Mouse (Mus musculus): Measurements from ENCODE around the gene Mtor. TPM values are rescaled to one million over a fixed set of nuclear protein-coding genes. Genes with fewer than 3 reads are reported as not detected.

Gene Mtor
- polyA plus RNA-seq, 1 experiment, result 29.7 TPM

- Histone ChIP-seq H3K27me3 (ENCODE audit: control insufficient read depth, insufficient read depth, insufficient read length) (no peaks in the 10 kb centered on the region), H3K79me2 (ENCODE audit: control insufficient read depth, insufficient read depth) (no peaks in the 10 kb centered on the region), H3K4me3 (no peak overlapping the region), H3K36me3 (ENCODE audit: control insufficient read depth, insufficient read depth) (peaks cover 4% of the 10 kb centered on the region), H3K4me2 (ENCODE audit: low read depth) (no peak overlapping the region), H3ac (ENCODE audit: control insufficient read depth, insufficient read length) (no peak overlapping the region)
- no peak for TF ChIP-seq CEBPB (IDR thresholded peaks at IDR 0.05; ENCODE audit: insufficient read depth, poor library complexity, severe bottlenecking)
- no peak for TF ChIP-seq REST (IDR thresholded peaks at IDR 0.05; ENCODE audit: insufficient read depth, insufficient read length)
- no peak for TF ChIP-seq POLR2A (IDR thresholded peaks at IDR 0.05; ENCODE audit: insufficient read length, low read depth)
- TF ChIP-seq MYOD1 (IDR thresholded peaks at IDR 0.05; ENCODE audit: control insufficient read depth in 1 of 3, insufficient read length in 2 of 3, low read depth in 2 of 3), result no peak
- no peak for TF ChIP-seq TCF12 (IDR thresholded peaks at IDR 0.05; ENCODE audit: insufficient read depth, poor library complexity, severe bottlenecking)
- no peak for TF ChIP-seq SRF (IDR thresholded peaks at IDR 0.05; ENCODE audit: control insufficient read depth, insufficient read length, low read depth)
- TF ChIP-seq USF1 (IDR thresholded peaks at IDR 0.05; ENCODE audit: low read depth), result no peak
- TF ChIP-seq E2F4 (IDR thresholded peaks at IDR 0.05; ENCODE audit: insufficient read depth), result no peak
- TF ChIP-seq TCF3 (IDR thresholded peaks at IDR 0.05; ENCODE audit: insufficient read length, low read depth), result no peak
- no peak for TF ChIP-seq MYOG (IDR thresholded peaks at IDR 0.05; ENCODE audit: control insufficient read depth in 1 of 3, insufficient read depth in 1 of 3, insufficient read length in 2 of 3, low read depth in 2 of 3)
- no peak for TF ChIP-seq POLR2AphosphoS2 (IDR thresholded peaks at IDR 0.05; ENCODE audit: insufficient read length, low read depth)
- no peak for TF ChIP-seq MAX (IDR thresholded peaks at IDR 0.05; ENCODE audit: low read depth)
These were observed 62.9 kb downstream of the Mtor start for GRCm38 (mm10) chr4:148511334-148511733.

DNA sequence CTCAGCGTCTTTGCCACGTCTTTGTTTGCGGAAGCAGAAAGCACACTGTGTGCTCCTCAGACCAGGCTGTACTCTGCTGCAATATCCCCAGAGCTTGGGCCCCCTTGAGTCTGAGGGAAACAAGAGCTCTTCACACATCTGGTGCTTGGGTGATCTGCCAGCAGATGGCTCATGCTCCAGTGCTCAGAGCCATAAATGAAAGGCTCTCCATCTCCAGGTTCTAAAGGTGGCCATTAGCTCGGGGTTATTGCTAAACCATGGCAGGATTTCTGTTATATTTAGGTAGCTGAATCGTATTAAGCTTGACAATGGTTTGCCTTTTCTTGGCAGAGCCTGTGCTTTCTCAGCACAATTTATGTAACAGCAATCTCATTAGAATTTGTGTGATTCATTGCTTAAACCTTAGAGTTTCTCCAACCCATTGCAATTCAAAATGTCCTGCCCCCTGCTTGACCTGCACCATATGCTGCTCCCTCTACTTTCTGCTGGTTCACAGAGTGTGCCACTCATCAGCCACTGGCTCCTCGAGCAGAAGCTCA, 64.7 kb downstream of the Mtor start:
- Histone ChIP-seq H3K4me3 (no peak overlapping the region), H3K79me2 (ENCODE audit: control insufficient read depth, insufficient read depth) (no peaks in the 10 kb centered on the region), H3ac (ENCODE audit: control insufficient read depth, insufficient read length) (no peak overlapping the region), H3K4me2 (ENCODE audit: low read depth) (no peak overlapping the region), H3K36me3 (ENCODE audit: control insufficient read depth, insufficient read depth) (peaks cover 11% of the 10 kb centered on the region), H3K27me3 (ENCODE audit: control insufficient read depth, insufficient read depth, insufficient read length) (no peaks in the 10 kb centered on the region)
- TF ChIP-seq MYOG (IDR thresholded peaks at IDR 0.05; ENCODE audit: control insufficient read depth in 1 of 3, insufficient read depth in 1 of 3, insufficient read length in 2 of 3, low read depth in 2 of 3) (no peak), SRF (IDR thresholded peaks at IDR 0.05; ENCODE audit: control insufficient read depth, insufficient read length, low read depth) (no peak), MYOD1 (IDR thresholded peaks at IDR 0.05; ENCODE audit: control insufficient read depth in 1 of 3, insufficient read length in 2 of 3, low read depth in 2 of 3) (no peak), MAX (IDR thresholded peaks at IDR 0.05; ENCODE audit: low read depth) (no peak), REST (IDR thresholded peaks at IDR 0.05; ENCODE audit: insufficient read depth, insufficient read length) (no peak), POLR2AphosphoS2 (IDR thresholded peaks at IDR 0.05; ENCODE audit: insufficient read length, low read depth) (no peak), TCF12 (IDR thresholded peaks at IDR 0.05; ENCODE audit: insufficient read depth, poor library complexity, severe bottlenecking) (no peak), TCF3 (IDR thresholded peaks at IDR 0.05; ENCODE audit: insufficient read length, low read depth) (no peak), CEBPB (IDR thresholded peaks at IDR 0.05; ENCODE audit: insufficient read depth, poor library complexity, severe bottlenecking) (no peak), USF1 (IDR thresholded peaks at IDR 0.05; ENCODE audit: low read depth) (no peak), E2F4 (IDR thresholded peaks at IDR 0.05; ENCODE audit: insufficient read depth) (no peak), POLR2A (IDR thresholded peaks at IDR 0.05; ENCODE audit: insufficient read length, low read depth) (no peak)

GRCm38 (mm10) chr4:148515313-148515712, 66.9 kb downstream of the Mtor start:
- Histone ChIP-seq H3ac (ENCODE audit: control insufficient read depth, insufficient read length) (no peak overlapping the region), H3K36me3 (ENCODE audit: control insufficient read depth, insufficient read depth) (peaks cover 11% of the 10 kb centered on the region), H3K4me2 (ENCODE audit: low read depth) (no peak overlapping the region), H3K27me3 (ENCODE audit: control insufficient read depth, insufficient read depth, insufficient read length) (no peaks in the 10 kb centered on the region), H3K79me2 (ENCODE audit: control insufficient read depth, insufficient read depth) (no peaks in the 10 kb centered on the region), H3K4me3 (no peak overlapping the region)
- TF ChIP-seq USF1 (IDR thresholded peaks at IDR 0.05; ENCODE audit: low read depth), result no peak
- no peak for TF ChIP-seq SRF (IDR thresholded peaks at IDR 0.05; ENCODE audit: control insufficient read depth, insufficient read length, low read depth)
- no peak for TF ChIP-seq TCF12 (IDR thresholded peaks at IDR 0.05; ENCODE audit: insufficient read depth, poor library complexity, severe bottlenecking)
- no peak for TF ChIP-seq REST (IDR thresholded peaks at IDR 0.05; ENCODE audit: insufficient read depth, insufficient read length)
- TF ChIP-seq E2F4 (IDR thresholded peaks at IDR 0.05; ENCODE audit: insufficient read depth), result no peak
- TF ChIP-seq POLR2A (IDR thresholded peaks at IDR 0.05; ENCODE audit: insufficient read length, low read depth), result no peak
- no peak for TF ChIP-seq MYOG (IDR thresholded peaks at IDR 0.05; ENCODE audit: control insufficient read depth in 1 of 3, insufficient read depth in 1 of 3, insufficient read length in 2 of 3, low read depth in 2 of 3)
- no peak for TF ChIP-seq MAX (IDR thresholded peaks at IDR 0.05; ENCODE audit: low read depth)
- TF ChIP-seq MYOD1 (IDR thresholded peaks at IDR 0.05; ENCODE audit: control insufficient read depth in 1 of 3, insufficient read length in 2 of 3, low read depth in 2 of 3), result no peak
- TF ChIP-seq TCF3 (IDR thresholded peaks at IDR 0.05; ENCODE audit: insufficient read length, low read depth), result no peak
- TF ChIP-seq POLR2AphosphoS2 (IDR thresholded peaks at IDR 0.05; ENCODE audit: insufficient read length, low read depth), result no peak
- no peak for TF ChIP-seq CEBPB (IDR thresholded peaks at IDR 0.05; ENCODE audit: insufficient read depth, poor library complexity, severe bottlenecking)

GRCm38 (mm10) chr4:148517809-148518208, 69.4 kb downstream of the Mtor start:
- H3K4me2 ChIP-seq (ENCODE audit: low read depth), result no peak overlapping the region
- peaks cover 11% of the 10 kb centered on the region for H3K36me3 ChIP-seq (ENCODE audit: control insufficient read depth, insufficient read depth)
- H3K79me2 ChIP-seq (ENCODE audit: control insufficient read depth, insufficient read depth), result no peaks in the 10 kb centered on the region
- no peak for TF ChIP-seq CEBPB (IDR thresholded peaks at IDR 0.05; ENCODE audit: insufficient read depth, poor library complexity, severe bottlenecking)
- no peak for TF ChIP-seq E2F4 (IDR thresholded peaks at IDR 0.05; ENCODE audit: insufficient read depth)
- no peak for TF ChIP-seq MYOD1 (IDR thresholded peaks at IDR 0.05; ENCODE audit: control insufficient read depth in 1 of 3, insufficient read length in 2 of 3, low read depth in 2 of 3)
- no peak for TF ChIP-seq TCF3 (IDR thresholded peaks at IDR 0.05; ENCODE audit: insufficient read length, low read depth)
- no peak for TF ChIP-seq MYOG (IDR thresholded peaks at IDR 0.05; ENCODE audit: control insufficient read depth in 1 of 3, insufficient read depth in 1 of 3, insufficient read length in 2 of 3, low read depth in 2 of 3)
- TF ChIP-seq POLR2A (IDR thresholded peaks at IDR 0.05; ENCODE audit: insufficient read length, low read depth), result no peak
- no peak overlapping the region for H3ac ChIP-seq (ENCODE audit: control insufficient read depth, insufficient read length)
- H3K27me3 ChIP-seq (ENCODE audit: control insufficient read depth, insufficient read depth, insufficient read length), result no peaks in the 10 kb centered on the region
- H3K4me3 ChIP-seq, result no peak overlapping the region
